Mouse (Mus musculus) thymus, postnatal 10 days (tissue): Measurements from ENCODE around the gene Kcnc1.

Experiments
- DNase-seq, 2 experiments: peaks; one replicate each; pipeline ENCODE4 v3.0.0; 2021; ENCODE audit warnings: low spot score in 2 of 2

The Kcnc1 gene

DNA sequence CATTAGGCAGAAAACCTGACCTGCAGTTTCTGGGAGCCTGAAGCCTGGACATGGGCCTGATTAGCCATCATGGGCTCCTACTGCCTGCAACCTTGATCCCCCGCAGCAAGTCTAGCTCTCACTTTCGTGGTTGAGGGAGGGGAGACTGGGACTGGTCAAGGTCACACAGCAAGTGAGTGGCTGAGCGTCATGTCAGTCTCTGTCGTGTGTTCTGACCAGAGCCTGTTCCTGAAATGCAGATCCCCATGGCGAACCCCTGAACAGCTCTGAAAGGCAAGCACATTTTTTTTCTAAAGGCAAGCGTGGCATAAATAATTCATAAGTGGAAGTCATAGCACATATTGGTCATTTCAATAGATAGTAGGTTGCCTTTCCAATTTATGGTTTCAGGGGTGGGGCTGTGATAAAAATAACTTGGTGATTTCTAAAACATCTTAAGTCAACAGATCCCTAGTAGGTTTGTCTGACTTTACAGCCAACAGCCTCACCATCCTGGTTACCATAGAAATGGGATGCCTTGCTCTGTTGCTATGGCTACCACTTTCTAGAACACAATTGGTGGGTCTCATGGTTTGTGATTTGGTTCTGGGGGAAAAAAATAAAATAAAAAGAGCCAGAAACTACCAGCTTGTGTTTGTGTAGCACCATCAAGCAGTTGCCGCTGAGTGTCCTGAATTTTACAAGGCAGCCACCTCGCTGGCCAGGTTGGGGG, 25.9 kb downstream of the Kcnc1 start:
- no peak for DNase-seq

DNA sequence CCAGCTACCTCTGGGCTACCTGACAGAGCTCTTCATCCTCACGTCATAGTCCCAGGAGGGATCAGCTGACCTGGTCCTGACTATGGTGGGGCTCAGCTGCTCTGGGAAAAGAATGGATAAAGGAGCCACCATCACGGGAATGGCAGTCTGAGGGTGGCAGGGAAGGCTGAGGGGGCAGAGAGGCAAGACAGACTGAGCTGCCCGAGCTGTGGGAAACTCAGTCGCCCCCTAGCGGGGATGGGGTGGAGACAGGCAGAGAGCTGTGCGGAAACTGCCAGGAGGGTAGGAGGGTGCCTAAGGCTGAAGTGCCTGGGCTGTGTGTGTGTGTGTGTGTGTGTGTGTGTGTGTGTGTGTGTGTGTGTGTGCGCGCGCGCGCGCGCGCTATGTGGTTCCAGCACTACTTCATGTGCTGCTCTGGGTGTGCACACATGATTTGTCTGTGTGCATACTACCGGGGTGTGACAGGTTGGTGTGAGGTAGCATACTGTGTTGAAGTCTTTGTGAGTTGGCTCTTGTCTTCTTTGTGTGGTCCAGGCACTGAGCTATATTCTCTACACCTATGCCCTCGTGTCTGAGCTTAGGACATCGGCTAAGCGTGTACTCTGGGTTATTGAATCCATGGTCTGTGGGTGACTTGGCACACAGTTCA, 26.6 kb downstream of the Kcnc1 start:
- DNase-seq, result peak; percentile 39 to 75

DNA sequence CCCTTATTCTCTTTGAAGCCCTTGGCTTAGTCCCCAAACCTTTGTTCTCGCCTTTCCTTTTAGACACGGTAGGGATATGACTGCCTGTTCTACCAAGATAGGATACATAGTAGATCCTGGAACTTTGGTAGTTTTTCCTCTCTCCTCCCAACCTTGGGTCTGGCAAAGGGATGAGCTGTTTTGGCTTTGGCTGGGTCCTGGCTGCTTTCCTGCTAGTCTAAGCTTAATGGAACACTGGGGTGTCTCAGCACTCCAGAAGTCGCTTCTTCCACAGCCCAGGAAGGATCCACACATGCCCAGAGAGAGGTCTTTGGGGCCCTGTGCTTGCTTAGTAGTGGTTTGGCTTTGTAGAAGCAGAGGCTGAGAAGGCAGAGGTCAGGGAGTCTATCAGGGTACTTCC, 27.7 kb downstream of the Kcnc1 start:
- no peak for DNase-seq

DNA sequence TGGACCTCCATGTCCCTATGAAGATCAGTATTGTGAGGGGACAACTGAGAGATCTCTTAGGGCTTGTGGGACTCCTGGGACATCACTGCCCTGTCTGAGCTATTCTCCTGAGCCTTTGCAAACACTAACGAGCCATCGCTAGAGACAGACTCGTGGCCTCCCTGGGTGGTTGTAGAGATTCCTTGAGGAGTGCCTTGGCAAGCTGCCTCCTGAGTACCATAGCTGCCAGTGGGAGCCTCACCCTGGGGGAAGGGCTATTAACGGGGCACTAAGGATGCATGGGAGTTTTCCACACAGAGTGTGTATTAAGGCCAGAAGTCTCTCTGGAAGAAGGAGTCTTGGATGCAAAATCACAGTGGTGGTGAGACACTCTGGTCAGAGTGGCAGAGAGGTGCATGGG, 28.7 kb downstream of the Kcnc1 start:
- DNase-seq, result no peak

DNA sequence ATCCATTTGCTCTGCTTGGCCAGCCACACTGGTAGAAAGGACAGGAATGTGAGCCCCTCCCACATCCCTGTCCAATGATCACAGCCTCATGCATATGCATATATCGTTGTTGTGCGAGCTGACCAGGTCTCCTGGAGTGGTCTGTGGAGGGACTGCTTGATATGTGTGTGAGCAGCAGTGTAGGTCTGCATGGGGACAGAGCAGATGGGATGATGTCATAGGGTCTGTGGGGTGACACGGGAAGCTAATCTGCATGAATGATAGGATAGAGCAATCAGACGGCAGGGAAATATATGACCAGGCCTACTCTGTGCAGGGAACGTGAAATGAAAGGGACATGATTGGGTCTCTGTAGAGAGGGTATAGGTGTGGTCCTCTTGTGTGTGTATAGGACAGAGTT, 37.6 kb downstream of the Kcnc1 start:
- no peak for DNase-seq

DNA sequence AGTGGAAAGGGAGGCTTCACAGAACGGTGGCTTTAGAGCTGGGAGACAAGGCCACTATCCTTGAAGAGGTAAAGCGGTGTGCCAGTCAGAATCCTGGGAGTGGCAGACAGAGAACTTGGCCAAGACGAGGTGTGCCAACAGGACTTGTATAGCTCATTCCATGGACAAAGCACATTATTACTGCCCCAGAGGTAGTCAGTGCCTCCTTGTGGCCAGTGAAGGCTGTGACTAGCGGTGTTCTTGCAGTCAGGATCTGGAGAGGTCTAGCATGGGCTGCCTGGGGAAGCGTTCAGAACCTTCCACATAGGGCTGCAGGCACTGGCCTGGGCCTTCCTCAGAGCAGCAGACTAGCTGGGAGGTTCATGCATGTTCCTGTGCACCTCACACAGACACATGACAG, 39.5 kb downstream of the Kcnc1 start:
- no peak for DNase-seq

DNA sequence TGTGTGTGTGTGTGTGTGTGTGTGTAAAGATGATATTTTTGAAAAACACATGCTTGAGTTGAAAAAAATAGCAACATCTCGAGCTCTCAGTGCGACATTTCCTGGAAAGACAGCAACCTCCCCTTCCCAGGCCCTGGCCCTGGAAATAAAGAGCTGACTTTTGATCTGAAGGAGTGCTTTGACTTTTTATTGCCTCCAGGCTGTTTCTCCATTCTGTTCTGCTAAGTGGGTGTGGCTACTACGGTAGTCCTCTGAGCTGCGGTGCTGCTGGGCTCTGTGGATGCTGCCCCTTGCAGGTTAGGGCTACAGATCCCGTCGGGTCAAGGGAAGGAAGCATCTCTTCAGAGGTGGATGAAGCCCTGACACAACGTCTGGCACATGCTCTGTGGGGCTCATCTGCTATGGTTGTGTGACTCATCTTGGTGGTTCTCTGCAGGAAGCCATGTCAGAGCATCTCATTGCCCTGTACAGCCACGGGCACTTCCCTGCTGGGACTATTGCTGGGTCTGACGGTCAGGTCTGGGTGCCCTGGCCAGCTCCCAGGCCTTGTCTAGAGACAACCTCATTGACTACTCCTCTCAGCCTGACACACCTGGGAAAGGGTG, 42.3 kb downstream of the Kcnc1 start:
- no peak for DNase-seq

DNA sequence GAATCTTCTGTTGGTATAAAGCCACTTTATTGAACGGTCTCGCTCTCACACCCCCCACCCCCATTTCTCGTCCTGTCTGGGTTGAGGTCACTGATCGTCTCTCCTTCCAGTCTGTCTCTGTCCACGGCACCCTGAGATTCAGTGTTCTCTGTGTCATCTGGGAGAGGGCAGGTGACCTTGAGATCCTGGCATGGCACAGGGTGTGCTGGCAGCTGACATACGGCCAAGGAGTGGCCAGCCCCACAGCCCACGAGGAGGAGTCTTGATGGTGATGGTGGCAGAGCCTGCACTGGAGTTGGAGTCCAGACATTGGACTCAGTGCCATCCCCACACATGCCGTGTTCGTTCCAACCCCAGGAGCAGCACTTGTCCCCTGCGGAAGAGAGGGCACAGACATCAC, 46.9 kb downstream of the Kcnc1 start:
- DNase-seq, result no peak

DNA sequence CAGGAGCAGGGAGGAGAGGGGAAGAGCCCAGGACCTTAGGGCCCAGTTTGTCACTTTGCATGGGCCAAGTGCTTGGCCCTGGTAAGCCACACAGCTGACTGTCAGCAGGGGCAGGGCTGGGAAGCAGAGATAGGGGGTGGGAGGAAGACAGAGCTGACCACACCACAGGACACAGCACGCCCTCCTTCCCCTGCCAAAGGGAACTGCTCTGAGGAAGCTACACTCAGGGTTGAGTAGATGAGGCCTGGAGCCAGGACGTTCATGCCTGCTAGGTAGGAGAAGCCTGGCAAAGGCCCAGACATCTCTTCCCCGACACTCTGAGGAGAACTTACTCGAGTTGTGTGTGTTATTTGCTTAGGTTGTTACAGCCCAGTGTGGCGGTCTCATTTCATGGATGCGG, 49.6 kb downstream of the Kcnc1 start:
- no peak for DNase-seq

DNA sequence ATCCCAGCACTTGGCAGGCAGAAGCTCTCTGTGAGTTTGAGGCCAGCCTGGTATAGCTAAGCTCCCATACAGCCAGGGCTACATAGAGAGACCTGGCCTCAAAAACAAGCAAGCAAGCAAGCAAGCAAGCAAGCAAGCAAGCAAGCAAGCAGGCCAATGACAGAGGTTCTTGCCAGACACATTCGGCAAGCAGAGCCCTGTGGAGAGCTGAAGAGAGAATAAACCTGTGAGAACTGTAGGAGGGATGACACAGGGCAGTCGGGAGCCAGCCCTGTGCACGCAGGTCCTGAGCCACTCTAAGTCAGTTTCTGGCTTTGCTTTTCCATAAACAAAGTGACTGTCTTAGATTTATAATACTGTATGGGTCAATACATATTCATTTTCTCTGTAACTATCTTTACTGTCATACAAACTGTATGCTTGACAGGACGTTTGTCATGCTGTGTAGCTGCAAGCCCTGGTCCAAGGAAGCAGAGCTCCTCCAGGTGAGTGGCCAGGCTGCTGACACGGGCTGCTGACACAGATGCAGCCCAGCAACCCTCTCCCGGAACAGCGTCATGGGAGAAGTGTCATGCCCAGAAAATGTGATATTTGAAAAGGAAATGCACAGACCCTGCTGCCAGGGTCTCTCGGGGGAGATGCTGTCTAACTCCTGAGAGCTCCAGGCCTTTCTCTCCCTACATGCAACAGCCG, 51.3 kb downstream of the Kcnc1 start:
- DNase-seq, result no peak

DNA sequence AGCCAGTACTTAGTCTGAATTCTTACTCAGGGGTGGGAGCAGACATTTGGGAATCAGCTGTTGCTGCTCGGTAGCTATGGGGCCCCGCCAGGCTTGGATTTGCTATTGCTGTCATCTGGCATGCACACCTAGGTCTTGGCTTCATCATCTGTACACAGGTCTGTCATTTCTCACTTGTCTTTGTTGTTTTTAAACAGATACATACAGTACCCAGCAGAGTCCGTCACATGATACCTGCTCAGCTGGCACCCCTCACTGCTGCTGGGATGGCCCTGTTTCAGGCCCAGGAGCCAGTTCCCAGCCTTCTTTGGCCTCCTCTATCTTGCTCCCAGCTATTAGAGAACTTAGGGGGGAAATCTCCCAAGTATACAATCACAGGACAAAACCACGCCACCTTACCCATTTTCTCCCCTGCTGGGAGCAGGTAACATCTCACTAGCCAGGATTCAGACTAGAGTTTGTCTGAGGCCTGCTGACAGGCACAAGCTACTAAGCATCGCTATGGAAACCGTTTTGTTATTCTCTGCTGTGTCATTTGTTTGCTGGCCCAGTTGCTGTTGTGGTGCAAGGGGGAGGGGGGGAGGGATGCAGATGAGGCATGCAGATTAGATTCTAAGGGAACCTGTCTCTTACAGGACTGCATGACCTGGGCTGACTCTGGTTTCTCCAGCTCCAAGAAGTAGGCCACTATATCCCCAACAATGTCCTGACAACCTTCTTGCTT, 52.8 kb downstream of the Kcnc1 start:
- DNase-seq, result no peak

DNA sequence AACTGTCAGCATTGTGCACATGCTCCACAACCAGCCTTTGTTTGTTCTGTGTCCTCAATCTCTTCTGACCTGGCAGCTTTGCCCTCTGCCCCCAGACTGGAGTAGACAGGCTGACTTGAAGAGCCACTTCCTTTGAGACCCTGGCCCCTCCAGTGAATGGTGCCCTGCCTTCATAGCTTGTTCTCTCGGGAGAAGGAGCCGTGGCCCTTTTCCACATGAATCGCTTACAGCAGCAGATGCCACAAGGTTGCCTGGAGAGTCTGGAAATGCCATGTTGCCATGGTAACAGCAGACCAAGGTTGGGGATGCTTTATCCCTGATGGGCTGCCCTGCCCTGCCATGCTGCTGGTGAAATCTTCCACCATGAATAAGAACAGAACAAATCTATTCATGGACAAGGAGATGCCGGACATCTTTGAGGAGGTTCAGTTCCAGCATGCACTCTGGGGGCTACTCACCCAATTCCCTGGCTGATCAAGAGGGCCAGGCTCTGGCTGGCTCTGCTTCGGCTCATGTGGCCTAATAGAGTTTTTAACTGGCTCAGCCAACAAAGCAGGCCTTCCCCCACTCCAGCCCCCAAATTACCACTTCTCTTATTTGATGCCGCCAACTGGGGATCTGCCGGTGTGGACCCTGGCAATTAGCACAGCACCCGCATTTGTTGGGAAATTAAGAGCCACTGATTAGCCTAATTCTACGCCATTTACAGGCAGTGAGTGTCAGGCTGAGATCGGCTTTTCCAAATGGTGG, 57.8 kb downstream of the Kcnc1 start:
- no peak for DNase-seq

DNA sequence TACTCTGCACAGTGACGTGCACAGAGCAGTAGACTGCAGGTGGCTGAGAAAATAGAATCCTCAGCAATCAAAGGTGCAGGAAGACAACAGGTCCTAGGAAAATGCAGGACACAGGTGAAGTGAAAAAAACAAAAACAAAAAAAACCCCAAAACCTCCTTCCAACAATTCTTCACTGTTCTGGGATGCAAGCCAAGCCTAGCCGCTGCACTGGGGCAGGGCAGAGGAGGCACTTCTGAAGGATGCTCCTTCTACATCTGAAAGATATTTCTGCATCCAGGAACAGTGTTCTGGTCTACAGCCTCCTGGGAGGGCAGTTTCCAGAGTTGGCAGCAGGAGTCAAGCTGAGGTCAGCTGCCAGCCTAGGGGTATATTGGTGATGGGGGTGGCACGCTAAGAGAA, 61.6 kb downstream of the Kcnc1 start:
- no peak for DNase-seq

DNA sequence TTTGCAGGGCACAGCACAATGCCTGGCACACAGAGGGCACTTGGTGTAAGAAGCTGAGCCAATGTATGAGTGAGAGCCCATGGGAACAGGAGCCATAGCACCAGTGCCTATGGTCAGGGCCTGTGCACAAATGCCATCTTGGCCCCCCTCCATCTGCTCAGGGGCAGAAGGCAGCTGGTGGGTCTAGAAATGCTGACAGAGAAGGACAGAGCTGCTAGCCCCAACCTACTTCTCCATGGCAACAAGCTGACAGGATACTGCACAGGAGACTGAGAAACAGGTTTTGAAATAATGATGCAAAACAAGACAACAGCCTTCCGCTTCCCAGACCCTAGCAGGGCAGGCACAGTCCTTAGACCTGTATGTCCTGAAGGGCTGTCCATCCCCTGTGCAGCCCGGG, 62.9 kb downstream of the Kcnc1 start:
- DNase-seq, result no peak

DNA sequence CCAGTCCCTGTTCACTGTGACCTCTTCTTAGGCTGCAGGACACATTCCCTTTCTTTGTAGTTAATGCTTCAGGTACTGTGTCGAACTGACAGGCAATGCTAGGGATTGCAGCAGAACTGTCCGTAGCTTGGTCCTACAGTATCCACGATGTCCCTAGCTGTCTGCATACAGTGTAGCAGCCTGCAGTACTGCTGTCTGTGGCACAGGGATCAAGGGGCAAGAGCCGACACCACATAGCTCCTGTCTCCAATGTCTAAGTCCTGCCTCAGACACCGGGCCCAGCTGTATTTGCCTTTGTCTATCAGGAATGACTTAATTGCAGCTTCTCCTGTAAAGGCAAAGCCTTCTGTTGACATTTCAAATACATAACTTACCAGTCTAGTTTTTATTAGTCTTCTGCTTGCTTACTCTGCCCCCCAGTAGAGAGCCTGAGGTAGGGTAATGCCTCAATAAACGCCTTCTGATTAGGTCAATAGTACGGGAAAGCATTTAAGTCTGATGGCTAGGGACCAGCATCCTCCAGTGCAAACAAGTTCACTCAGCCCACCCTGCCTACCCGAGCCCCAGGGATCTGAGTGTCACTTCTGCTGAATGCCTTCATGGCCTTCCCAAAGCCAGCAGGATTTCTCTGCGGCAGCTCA, 63.4 kb downstream of the Kcnc1 start:
- DNase-seq, result no peak

DNA sequence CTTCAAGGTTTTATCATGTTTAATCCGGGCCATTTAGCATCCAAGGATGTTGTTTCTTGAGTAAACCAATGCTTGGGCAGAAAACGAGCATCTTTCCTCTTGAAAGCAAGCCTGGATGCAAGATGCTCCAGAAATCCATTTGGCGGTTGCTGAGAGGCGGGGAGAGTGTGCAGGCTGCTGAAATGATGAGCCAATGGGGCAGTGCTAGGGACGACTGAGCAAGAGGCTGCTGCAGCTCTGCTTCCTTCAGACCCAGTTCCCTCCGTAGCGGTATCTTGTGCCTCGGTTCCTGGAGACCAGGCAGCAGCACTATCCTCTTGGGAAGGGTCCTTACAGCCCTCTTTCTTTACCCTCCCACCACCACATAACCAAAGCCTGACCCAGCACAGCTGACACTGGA, 66.0 kb downstream of the Kcnc1 start:
- no peak for DNase-seq

DNA sequence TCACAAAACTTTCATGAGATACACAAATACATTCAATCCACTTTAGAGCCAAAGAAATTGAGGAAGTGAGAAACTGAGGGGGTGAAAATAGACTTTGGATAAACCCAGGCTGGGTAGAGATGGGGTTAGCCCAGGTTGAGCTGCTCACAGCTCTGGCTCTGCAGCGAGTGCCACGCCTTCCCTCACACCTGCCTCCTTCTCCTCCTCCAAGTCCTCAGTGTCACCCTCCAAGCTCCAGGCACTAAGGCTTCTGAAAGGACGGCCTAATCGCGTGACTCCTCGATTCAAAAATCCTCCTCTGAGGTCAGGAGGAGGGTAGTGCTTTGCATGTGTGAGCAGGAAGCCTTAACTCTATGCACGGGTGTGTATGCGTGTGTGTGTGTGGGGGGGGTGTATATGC, 66.8 kb downstream of the Kcnc1 start:
- DNase-seq, result no peak

DNA sequence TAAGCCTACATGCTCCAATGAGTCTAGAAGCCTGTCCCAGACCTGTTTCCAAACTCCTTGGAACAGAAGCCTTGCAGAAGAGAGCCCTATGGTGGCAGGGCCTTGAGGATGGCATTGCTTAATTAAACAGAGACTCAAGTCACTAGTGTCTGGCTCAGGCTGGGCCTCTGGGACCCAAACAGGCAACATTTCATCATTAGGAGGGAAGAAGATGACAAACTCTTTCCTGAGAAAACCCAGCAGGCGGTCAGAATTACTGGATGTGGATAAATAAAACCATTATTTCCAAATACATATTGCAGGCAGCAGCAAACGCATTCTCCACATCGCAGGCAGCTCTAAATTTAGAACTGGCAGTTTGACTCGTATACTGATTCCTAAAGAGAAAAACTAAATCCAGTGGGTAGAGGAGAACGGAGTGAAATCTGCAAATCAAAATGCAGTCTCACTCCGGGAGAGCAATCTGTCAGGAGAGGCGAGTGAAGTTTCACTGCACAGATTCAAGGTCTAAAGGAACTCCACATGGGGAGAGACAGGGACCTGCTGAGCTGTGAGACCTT, 70.2 kb downstream of the Kcnc1 start:
- DNase-seq, result no peak

DNA sequence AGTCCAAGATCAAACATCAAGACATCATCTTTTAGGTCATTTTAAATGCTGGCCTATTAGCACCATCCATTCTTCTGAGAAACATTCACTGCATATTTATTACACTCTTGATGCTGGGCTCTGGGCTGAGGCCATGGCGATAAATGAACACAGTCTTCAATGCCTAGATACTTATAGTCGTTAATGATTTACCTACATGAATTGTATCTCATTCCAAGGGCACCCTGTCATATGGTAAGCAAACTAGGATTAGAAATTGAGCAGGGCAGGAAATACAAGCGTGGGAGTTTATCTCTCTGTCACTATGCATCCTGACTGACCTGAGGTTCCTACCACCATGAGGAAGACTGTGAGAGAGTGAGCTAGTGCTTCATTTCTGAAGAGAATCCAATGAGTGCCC, 73.2 kb downstream of the Kcnc1 start:
- DNase-seq, result no peak

DNA sequence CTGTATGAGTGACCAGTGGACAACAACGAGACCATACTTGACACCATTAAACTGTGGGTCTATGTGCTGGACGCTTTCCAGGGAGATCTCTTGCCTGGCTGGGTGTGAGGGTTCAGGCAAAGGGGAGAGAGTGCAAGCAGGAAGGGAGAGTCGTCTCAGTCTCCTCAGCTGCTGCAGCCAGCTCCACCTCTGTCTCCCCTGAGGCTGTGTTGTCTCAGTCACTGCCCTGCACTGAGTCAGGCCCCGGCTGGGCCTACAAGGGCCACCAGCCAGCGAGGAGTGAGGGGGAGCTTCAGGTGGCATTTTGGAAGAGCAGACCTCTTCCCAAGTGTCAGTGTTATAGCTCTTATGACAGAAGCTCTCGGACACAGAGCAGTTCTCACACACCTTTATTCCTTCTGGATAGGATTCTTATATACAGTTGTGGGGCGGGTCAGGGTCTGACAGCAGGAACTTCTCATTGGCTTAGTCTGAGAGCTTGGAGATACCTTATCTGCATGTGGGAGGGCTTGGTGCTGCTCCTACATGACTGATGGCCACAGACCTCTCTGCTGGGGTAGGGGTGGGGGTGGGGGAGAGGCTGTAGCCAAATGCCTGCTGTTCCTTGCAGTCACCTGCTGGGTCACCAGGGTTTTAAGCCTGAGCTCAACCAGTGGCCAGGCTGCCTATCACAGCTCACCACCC, 74.9 kb downstream of the Kcnc1 start:
- DNase-seq, result no peak
